Mouse (Mus musculus) left cerebral cortex, adult 18-20 months (tissue): ENCODE data around the gene Raly. TPM values are rescaled to one million over a fixed set of nuclear protein-coding genes. Genes with fewer than 3 reads are reported as not detected.
"Not testable (repeated sequence)": the region's sequence is repeated elsewhere in the genome, so short reads cannot be mapped to it uniquely, and the experiment has no call there.

Experiments
- DNase-seq, 2 experiments: peaks; one replicate each; pipeline ENCODE4 v3.0.0; 2021 to 2022; ENCODE audit warnings: low spot score in 2 of 2, mixed read lengths in 1 of 2
- total RNA-seq, 2 experiments: library from RNA; stranded (reverse); gene quantifications; 2 replicates each; pipeline ENCODE4 v1.2.3; 2021

Raly gene
- total RNA-seq, 2 experiments from 2014 or later = 104 to 109 TPM

DNA sequence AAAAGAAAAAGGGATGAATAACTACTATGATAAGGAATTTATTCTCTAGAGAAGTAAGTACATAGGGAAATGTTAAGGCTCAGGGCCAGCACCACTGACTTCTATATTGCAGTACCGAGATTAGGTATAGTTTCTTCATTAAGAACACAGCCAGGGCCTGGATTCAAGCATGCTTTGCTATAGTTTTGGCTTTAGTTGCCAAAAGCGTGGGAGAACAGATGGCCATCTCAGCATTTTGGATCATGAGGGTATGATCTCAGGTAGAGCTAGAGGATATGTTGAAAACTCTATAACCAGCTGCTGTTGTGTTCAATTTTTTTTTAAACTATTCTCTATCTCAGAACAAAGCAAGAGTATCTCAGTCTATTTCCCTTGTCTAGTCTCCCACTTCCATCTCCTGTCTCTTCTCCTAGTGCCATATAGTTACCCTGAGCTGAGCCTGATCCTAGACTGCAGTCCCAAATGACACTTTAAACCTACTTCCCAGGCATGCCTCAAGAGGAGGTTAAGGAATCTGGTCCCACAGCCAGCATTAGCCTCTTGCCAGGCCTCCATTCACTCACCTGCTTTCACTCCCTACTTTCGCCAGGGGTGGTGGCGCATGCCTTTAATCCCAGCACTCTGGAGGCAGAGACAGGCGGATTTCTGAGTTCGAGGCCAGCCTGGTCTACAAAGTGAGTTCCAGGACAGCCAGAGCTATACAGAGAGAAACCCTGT lies 43.4 kb downstream of the Raly start:
- no peak for DNase-seq

DNA sequence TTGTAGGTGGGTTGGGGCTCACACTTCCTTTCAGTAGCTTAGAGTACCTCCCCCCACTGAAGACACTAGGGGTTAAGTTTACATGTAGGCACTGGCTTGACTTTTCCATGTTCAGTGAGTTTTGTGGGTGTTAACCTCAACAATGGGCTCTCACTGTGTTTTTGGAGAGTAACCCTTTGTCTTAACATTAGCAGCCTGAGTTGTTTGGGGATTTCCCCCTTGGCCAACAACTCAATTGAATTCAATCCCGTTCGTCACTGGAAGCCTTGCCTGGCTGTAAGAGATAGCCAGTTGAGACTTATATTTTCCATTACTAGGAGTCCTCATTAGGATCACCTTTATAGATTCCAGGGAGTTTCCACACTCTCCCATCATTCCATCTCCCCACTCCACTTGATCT lies 45.6 kb downstream of the Raly start:
- DNase-seq = no peak

- no peak for DNase-seq
Observed at GRCm38 (mm10) chr2:154848086-154848485, 57.2 kb downstream of the Raly start.

DNA sequence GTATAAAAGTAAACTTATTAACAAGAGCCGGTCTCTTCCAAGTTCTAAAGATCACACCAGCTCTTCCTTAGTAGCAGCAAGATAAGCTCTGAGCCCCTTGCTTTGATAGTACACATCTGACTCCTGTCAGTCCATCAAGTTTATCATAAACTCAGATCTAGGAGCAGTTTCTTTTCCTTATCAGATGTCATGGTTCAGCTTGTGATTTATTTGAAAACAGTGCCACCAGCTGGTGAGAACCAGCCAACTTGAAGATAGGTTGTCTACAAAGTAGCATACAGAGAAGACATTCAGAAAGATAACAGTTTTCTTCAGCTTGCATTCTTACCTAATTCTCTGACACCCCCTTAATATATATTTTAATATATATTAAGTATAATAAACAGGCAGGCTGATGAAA lies 64.5 kb downstream of the Raly start:
- DNase-seq = peak; percentile 65 to 71

DNA sequence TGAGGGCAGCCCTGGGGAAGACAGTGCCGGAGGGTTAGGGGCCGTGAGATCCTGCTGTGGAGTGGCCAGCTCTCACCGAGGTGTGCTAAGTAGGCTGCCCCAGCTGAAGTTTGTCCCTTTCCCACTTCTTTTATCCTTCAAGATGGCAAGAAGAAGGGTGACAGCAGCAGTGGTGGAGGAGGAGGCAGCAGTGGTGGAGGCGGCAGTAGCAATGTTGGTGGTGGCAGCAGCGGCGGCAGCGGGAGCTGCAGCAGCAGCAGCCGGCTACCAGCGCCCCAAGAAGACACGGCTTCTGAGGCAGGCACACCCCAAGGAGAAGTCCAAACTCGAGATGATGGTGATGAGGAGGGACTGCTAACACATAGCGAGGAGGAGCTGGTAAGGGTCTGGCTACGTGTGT lies 72.8 kb downstream of the Raly start:
- peak; percentile 9 to 28 for DNase-seq

- DNase-seq = no peak
Observed at GRCm38 (mm10) chr2:154865696-154866095, 74.8 kb downstream of the Raly start.

DNA sequence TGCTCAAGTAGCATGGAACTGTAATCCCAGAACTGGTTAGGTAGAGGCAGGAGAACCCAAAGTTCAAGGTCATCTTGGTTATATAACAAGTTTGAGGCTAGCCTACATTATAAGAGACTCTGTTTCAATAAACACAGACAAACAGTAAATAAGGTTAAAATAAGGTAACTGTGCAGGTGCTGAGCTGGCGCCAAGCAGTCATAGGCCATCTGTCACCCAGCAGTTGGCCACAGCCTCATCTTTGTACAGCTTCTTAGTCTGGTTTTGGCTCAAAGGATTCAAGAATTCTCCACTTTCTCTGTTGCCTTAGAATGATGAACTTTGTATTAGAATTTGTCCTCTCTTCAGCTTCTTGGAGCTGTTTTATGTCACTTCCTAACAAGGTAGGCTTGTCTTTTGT lies 77.2 kb downstream of the Raly start:
- DNase-seq = no peak

DNA sequence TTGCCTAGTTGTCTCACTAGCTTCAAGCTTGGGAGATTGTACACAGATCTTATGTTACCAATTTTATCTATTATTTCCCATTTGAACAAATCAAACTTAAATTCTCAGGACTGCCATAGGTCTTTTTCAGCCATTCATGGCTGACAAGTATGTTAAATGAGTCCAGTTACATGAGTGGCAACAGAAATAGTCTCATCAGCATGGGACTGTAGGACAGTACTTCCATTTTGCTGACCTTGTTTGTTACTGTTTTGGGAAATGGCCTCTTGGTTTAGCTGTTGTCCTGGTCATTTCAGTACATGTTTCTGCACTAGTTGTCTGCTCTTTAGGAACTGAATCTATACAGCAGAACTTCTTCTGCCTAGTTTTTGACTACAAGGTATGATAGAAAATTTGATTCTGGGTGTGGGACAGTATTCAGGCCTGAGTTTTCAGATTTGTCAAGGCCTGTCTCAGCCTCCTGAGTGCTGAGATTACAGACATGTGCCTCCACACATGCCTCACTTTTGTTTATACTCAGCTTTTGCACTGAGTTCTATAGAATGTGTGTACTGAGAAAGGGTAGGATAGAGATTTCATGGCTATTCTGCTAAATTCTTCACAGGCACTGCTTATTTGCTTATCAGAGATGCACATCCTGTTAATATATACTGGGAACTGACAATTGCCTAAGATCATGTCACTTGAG lies 79.2 kb downstream of the Raly start:
- DNase-seq = no peak

GRCm38 (mm10) chr2:154876621-154877020 lies 85.7 kb downstream of the Raly start:
- DNase-seq = no peak

DNA sequence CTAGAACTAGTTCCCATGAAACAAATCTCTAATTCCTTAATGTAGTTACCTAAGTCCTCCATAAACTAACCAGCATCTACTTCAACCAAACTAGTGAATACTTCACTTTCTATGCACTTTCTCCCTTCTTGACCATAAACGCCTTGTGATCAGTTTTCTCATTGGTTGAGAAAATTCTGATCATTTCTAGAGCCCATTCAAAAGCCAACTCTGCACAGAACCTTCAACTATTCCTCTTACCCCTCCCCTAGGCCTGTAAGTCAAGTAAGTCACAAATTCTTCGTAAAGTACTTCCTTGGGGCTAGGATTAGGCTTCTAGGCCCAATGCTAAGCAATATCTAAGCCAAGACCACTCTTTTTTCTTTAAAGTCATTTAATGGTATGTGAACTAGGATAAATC lies 100.7 kb downstream of the Raly start:
- no peak for DNase-seq

DNA sequence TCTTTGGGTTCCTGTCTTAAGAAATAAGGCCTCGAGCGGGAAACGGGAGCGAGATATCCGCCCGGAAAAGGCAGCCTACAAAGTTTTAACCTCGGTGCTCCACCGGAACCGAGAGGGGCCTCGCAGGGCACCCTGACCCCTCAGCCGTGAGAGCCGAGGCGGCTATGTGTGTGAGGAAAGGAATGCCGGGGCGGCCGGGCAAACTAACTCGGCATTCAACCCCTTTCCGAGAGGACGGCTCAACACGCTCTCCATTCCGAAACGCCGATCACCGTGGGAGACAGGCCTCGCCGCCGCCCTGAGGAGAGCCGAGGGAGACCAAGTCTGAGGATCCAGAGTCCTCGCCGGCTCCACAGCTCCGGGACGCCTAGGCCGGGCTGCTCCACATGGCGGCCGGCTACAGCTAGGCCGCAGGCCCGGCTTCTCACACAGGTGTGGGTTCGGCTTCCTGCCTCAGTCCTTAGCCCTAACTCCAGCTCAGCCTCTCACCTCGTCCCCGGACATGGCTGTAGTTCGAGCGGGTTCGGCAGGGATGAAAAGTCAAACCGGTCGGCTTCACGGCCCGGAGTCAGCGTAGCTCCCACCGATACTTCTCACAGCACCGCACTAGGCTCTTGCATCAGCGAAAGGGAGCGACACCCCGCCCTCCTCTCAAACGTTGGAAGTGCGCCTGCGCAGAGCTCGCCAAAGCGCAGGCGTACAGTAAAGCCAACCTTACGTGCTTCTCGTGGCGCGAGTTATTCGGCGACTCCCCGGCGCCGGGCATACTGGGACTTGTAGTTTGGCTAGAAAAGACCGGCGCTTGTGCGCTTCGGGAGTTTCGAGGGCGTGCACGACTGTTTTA lies 101.5 kb downstream of the Raly start, which contains the start of gene Eif2s2:
Gene Eif2s2 (minus strand): TSS at position 735 of the 844 bp plus-strand sequence.
- DNase-seq = peak; percentile 92 to 97

GRCm38 (mm10) chr2:154893045-154893385 lies 102.1 kb downstream of the Raly start:
- no peak for DNase-seq

DNA sequence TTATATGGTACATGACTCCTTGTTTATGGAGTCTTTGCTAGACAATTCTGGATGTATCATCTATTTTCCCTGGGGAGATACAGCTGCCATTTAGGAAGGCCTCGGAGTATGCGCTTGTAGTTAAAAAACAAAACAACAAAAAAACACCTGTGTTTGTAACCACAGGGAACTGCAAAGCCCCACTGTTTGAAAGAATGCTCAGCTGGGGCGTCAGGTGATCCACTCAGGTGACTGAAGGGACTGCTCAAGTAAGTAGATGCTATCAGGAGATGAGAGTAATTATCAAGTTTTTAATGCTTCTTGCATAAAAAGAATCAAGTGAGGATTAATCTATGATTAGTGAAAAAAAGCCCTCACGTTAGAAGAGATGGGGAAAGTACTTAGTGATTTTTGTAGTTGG lies 102.7 kb downstream of the Raly start:
- no peak for DNase-seq

DNA sequence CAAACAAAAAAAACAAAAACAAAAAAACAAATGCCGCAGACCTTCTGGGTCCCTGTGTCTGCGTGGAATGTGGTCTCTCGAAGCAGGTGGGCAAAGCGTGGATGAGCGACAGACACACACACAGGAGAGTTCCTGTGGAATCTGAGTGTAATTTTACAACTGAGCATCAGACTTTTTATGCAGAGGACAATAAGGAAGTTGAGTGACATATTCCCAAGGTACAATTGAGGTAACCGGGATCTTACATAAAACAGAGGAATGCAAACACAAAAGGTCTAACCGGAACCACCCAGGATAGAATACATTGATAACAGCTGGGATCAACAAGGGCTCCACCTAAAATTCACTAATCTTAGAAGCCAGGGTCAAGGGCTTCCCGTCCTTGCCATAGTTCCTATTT lies 108.1 kb downstream of the Raly start:
- DNase-seq = not testable (repeated sequence)

DNA sequence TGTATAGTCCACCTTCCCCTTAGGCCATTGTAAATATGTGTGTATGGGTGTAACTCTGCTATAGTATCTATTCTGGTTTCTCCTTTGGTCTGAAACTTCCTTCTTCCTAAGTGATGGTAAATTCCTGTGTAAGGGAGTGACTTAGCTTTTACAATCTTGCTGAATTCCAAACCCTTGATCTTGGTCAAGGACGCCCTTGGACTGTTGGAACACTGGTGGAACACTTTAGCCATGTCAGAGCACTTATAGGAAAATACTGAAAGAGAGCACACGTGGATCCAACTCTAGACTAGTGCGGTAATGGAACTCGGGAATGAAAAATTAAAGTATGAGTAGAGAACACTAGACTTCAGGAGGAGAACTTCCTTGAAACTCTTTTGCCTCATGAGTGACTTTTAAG lies 108.5 kb downstream of the Raly start:
- DNase-seq = not testable (repeated sequence)

DNA sequence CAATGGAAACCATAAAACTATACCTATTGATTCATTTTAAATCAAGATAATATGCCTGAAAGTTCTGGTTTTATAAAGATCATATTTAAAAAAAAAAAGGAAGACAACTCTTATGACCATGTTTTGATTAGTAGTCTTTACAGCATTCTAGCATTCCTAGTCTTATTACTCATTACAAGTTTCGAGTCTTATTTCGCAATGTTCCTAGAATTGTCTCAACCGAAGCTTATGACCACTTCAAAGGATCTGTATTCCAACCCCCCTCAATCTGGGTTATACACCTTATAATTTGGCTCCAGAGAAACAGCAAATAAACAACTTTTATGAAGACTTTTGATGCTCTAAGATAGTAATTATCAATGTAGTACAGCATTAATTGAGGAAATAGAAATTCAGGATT lies 111.2 kb downstream of the Raly start:
- DNase-seq = no peak

DNA sequence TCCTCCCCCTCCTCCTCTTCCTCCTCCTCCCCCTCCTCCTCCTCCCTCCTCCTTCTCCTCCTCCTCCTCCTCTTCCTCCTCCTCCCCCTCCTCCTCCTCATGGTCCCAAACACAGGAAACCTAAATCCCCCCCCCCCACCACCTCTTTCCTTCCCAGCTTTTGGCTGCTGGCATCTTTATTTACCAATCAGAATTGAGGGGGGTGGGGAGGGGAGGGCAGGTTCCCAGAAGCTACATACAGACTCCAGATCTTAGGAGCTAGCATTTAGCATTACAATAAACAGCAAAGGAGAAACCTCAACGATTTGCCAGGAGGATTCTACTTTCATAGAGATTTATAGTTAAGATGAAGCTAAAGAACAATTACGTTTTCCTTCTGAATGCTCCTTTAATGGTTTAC lies 114.9 kb downstream of the Raly start:
- no peak for DNase-seq

DNA sequence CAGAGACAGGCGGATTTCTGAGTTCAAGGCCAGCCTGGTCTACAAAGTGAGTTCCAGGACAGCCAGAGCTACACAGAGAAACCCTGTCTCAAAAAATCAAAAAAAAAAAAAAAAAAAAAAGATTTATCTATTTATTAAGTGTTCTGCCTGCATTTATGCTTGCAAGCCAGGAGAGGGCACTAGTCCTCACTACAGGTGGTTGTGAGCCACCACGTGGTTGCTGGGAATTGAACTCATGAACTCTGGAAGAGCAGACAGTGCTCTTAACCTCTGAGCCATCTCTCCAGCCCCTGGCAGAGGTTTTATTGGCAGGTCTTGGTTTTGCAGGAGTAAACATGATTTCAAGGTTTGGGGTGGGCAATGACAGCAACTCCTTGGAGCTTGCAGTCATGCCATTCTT lies 117.3 kb downstream of the Raly start:
- not testable (repeated sequence) for DNase-seq

GRCm38 (mm10) chr2:154909789-154910188 lies 118.9 kb downstream of the Raly start:
- no peak for DNase-seq

DNA sequence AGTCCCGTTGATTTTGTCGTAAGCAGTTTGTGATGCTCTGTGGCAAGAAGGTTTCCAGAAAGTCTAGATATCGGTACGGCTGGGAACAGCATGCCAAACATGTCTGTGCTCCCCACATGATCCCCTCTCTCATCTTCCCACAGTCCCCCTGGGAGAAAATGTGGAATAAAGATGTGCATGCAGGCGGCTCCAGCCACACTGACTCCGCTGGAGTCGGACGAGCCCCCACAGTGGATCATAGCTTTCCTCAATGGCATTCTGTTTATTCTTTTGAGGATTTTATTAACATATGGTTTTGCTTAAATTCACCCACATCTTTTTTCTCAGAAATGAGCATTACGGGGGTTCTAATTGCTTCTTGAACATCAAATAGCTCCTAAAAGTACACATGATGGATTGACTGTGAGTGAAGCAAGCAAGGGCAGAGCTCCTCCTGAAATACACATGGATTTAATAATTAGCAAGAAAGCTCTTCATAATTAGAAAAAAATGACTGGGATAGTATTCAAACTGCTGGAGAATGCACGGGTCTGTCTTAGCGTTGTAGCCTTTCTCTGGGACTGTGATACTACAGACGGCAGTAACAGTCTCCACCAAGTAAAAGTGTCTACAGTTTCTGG lies 125.1 kb downstream of the Raly start:
- DNase-seq = no peak

GRCm38 (mm10) chr2:154916547-154916946 lies 125.7 kb downstream of the Raly start:
- DNase-seq = no peak
